ENCODE assay signal across 18 mouse cellular contexts in the genomic region with DNA sequence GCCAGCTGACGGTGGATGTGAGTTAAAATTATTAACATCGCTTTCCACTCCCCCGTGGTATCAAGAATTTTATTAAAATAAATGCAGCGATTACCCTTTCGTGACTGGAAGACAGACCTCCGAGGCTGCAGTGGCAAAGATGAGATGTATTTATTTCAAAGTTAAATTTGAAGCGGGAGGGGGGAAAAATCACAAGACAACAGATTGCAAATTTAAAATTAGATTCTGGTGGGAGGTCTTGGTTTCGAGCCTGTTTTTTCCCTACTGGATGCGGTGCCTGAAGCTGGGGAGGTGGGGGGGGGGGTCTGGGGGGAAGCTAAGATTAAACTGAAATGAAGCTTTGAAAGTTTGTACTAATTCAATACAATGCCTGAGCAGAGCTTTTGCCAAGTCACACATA.
"Had no signal": no experiment of that assay in that cellular context is flagged by ENCODE, and none has a peak within 500 bp of the region (broad histone marks: within the 10 kb centered on the region; RNA-seq: fewer than 3 reads in every experiment).

No protein-coding gene starts in this region.

- H3K4me3 ChIP-seq: lung, embryonic 15.5 days; megakaryocyte, embryonic 14.5 days; midbrain, embryonic 13.5 days; midbrain, embryonic 15.5 days; neural tube, embryonic 12.5 days had no signal

- H3K27ac ChIP-seq: lung, embryonic 15.5 days; macrophage; midbrain, embryonic 15.5 days; neural tube, embryonic 12.5 days had no signal

- DNase-seq: liver, postnatal 0 days; lung, adult 2 months; lung, postnatal 14 days; lung, postnatal 36 days; retina, postnatal 1 day; right cerebral cortex, adult 18-20 months; right cerebral cortex, postnatal 25 days; right cerebral cortex, postnatal 4 days; spleen, adult 18-20 months; thymus, adult 18-20 months; thymus, postnatal 25 days; thymus, postnatal 4 days had no signal

- H3K4me1 ChIP-seq: lung, embryonic 15.5 days had no signal

- ATAC-seq: liver, postnatal 0 days; midbrain, embryonic 13.5 days; midbrain, embryonic 15.5 days had no signal
